Mouse (Mus musculus): ENCODE results near the gene Mtmr2. TPM values are rescaled to one million over a fixed set of nuclear protein-coding genes. Genes with fewer than 3 reads are reported as not detected.

Mtmr2 gene
- 40.1 and 57.2 TPM in 2 replicates for polyA plus RNA-seq (2015; fragmentation: Nextera tagmentation; extraction: Ambion mirVana)

GRCm38 (mm10) chr9:13748404-13748797 is at the start of gene Mtmr2:
Mtmr2 (plus strand) TSS chr9:13748410.

GRCm38 (mm10) chr9:13826832-13827405 is 78.7 kb downstream of the Mtmr2 start, which contains the start of gene Cep57:
Cep57 (minus strand) TSS chr9:13827107.

GRCm38 (mm10) chr9:13827406-13828086 is 79.3 kb downstream of the Mtmr2 start, which contains the start of gene Fam76b:
Fam76b (plus strand) TSS chr9:13827716.

Other genes with a start within 250 kb of the Mtmr2 start
- gene Cep57, start 78.7 kb downstream of the Mtmr2 start, polyA plus RNA-seq (2015; fragmentation: Nextera tagmentation; extraction: Ambion mirVana) = 33.5 and 39.2 TPM in 2 replicates
- 12.2 and 15.6 TPM in 2 replicates for gene Fam76b, start 79.3 kb downstream of the Mtmr2 start, polyA plus RNA-seq (2015; fragmentation: Nextera tagmentation; extraction: Ambion mirVana)